Mouse (Mus musculus) erythroblast, adult 5-6 weeks (primary cell): Measurements from ENCODE around the gene Cd2bp2. TPM values are rescaled to one million over a fixed set of nuclear protein-coding genes. Genes with fewer than 3 reads are reported as not detected.

Experiments used
- ATAC-seq: replicated peaks from 2 replicates; pipeline ENCODE4 v1.8.0; 2016; ENCODE audit warnings: moderate number of reproducible peaks, mild to moderate bottlenecking, moderate TSS enrichment, inconsistent platforms; ENCODE audit not compliant: poor library complexity, low FRiP score, severe bottlenecking
- total RNA-seq, 2 experiments: library from RNA; stranded (forward) in 1 of 2; stranded (reverse) in 1 of 2; fragments of 150-400 nt in 1 of 2; fragments of 200-764, 138-1000 nt in 1 of 2; gene quantifications; 2 replicates each; pipeline versions ENCODE4 v1.2.3 to v1.2.4; 2015 to 2017; ENCODE audit warnings: low replicate concordance in 2 of 2

Cd2bp2 gene
- total RNA-seq, 2 experiments from 2014 or later: 17.9 to 36.9 TPM

GRCm38 (mm10) chr7:127147901-127148300 is 47.9 kb downstream of the Cd2bp2 start:
- ATAC-seq: no peak

DNA sequence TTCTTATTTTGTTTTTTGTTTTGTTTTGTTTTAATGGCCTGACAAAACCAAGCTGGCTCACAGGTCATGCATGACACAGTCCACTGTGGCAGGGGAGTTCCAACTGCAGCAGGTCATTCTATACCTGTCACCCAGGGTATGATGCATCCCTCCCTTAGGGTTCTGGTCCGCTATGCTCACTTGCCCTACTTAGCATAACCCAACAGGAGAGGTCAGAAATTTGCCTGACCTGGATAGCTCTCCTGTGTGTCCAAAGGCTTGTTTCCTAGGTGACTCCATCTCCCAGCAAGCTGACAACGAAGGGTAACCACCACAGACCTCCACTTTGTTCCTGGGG is 49.6 kb downstream of the Cd2bp2 start:
- no peak for ATAC-seq

DNA sequence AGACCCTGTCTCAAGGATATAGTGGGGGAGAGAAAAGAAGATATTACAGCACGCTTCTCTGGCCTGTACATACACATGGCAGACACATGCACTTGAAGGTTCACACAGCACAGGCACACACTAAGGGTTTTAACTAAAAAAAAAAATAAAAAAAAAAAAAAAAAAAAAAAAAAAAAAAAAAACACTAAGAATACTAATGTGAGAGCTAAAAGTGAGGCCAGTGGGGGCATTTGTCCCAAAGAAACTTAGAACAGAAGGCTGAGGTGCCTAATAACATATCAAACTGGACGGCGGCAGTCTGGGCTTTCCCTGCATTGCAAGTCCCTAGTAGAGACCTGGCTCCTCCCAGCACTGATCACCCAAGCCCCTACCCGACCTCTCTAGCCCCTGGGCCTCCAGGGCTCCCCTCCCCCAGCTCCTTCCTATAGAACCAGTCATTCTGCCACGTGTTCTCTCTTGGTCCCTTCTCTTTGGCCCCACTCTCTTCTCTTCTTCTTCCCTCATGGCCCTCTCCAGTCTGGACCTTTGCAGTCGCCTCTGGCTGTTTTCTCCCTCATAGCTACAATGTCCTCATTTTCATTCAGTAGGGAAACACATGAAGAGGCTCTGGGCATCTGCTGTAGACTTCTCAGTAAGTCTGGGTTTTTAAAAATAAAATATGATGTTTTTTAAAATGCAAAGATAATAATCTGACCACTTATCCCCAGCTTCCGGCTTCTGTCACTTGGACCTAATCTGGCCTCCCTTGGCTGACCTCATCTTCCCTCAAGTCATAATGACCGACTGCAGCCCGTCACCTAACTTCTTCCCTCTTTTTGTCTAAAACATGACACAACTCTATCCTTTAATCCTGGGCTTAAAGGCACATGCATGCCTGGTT is 50.2 kb downstream of the Cd2bp2 start:
- ATAC-seq: no peak

- ATAC-seq: no peak
These were observed 51.4 kb downstream of the Cd2bp2 start for GRCm38 (mm10) chr7:127144412-127144811.

DNA sequence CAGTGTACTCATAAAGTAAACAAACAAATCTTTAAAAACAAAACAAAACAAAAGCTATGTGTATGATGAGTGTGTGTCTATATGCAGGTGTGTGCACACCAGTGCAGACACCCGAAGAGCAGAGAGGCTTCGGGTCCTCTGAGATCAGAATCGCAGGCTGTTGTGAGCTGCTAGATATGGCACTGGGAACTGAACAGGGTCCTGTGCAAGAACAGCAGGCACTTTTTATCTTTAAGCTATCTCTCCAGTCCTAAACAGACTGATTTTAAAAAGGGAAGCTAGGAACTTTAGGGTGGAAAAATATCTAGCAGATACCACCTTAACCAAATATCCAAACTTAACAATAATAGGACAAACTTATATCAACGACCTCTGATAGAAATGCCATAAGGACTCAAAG is 53.2 kb downstream of the Cd2bp2 start:
- no peak for ATAC-seq

- ATAC-seq: no peak
These were observed 53.6 kb downstream of the Cd2bp2 start for GRCm38 (mm10) chr7:127142214-127142613.

Other genes starting within 250 kb of the Cd2bp2 start
- gene Asphd1, start 246.5 kb downstream of the Cd2bp2 start, total RNA-seq (2015; ENCODE audit: low replicate concordance): not detected in 2 replicates
- not detected in 2 replicates for gene Asphd1, start 246.5 kb downstream of the Cd2bp2 start, total RNA-seq (2017; ENCODE audit: low replicate concordance)
- not detected in 2 replicates for gene Sez6l2, start 245.5 kb downstream of the Cd2bp2 start, total RNA-seq (2015; ENCODE audit: low replicate concordance)
- gene Sez6l2, start 245.5 kb downstream of the Cd2bp2 start, total RNA-seq (2017; ENCODE audit: low replicate concordance): 0.84 TPM in 1 of 2 replicates, not detected in the other
- gene Cdipt, start 220.1 kb downstream of the Cd2bp2 start, total RNA-seq (2015; ENCODE audit: low replicate concordance): 14.8 and 23.1 TPM in 2 replicates
- 9.5 and 20.9 TPM in 2 replicates for gene Cdipt, start 220.1 kb downstream of the Cd2bp2 start, total RNA-seq (2017; ENCODE audit: low replicate concordance)
- gene Cdiptos, start 220.0 kb downstream of the Cd2bp2 start, total RNA-seq (2015; ENCODE audit: low replicate concordance): 5.0 TPM in 1 of 2 replicates, not detected in the other
- not detected in 2 replicates for gene Cdiptos, start 220.0 kb downstream of the Cd2bp2 start, total RNA-seq (2017; ENCODE audit: low replicate concordance)
- 1.5 and 1.9 TPM in 2 replicates for gene Mvp, start 181.4 kb downstream of the Cd2bp2 start, total RNA-seq (2015; ENCODE audit: low replicate concordance)
- 5.5 and 7.7 TPM in 2 replicates for gene Mvp, start 181.4 kb downstream of the Cd2bp2 start, total RNA-seq (2017; ENCODE audit: low replicate concordance)
- not detected in 2 replicates for gene Pagr1b, start 179.6 kb downstream of the Cd2bp2 start, total RNA-seq (2015; ENCODE audit: low replicate concordance)
- gene Pagr1b, start 179.6 kb downstream of the Cd2bp2 start, total RNA-seq (2017; ENCODE audit: low replicate concordance): not detected in 2 replicates
- gene Pagr1a, start 178.7 kb downstream of the Cd2bp2 start, total RNA-seq (2015; ENCODE audit: low replicate concordance): 13.4 and 18.8 TPM in 2 replicates
- gene Pagr1a, start 178.7 kb downstream of the Cd2bp2 start, total RNA-seq (2017; ENCODE audit: low replicate concordance): 7.0 and 7.1 TPM in 2 replicates
- 1.7 and 1.9 TPM in 2 replicates for gene Gm42742, start 175.0 kb downstream of the Cd2bp2 start, total RNA-seq (2015; ENCODE audit: low replicate concordance)
- gene Gm42742, start 175.0 kb downstream of the Cd2bp2 start, total RNA-seq (2017; ENCODE audit: low replicate concordance): 8.1 and 9.1 TPM in 2 replicates
- gene Prrt2, start 174.8 kb downstream of the Cd2bp2 start, total RNA-seq (2015; ENCODE audit: low replicate concordance): not detected in 2 replicates
- gene Prrt2, start 174.8 kb downstream of the Cd2bp2 start, total RNA-seq (2017; ENCODE audit: low replicate concordance): 1.5 TPM in 1 of 2 replicates, not detected in the other
- 44.9 and 51.3 TPM in 2 replicates for gene Maz, start 169.0 kb downstream of the Cd2bp2 start, total RNA-seq (2015; ENCODE audit: low replicate concordance)
- gene Maz, start 169.0 kb downstream of the Cd2bp2 start, total RNA-seq (2017; ENCODE audit: low replicate concordance): 25.0 and 49.5 TPM in 2 replicates
- gene Kif22, start 153.6 kb downstream of the Cd2bp2 start, total RNA-seq (2015; ENCODE audit: low replicate concordance): 50.5 and 71.7 TPM in 2 replicates
- 57.3 and 83.1 TPM in 2 replicates for gene Kif22, start 153.6 kb downstream of the Cd2bp2 start, total RNA-seq (2017; ENCODE audit: low replicate concordance)
- gene Zg16, start 108.7 kb downstream of the Cd2bp2 start, total RNA-seq (2015; ENCODE audit: low replicate concordance): not detected in 2 replicates
- 3.2 and 5.0 TPM in 2 replicates for gene Zg16, start 108.7 kb downstream of the Cd2bp2 start, total RNA-seq (2017; ENCODE audit: low replicate concordance)
- gene AI467606, start 104.7 kb downstream of the Cd2bp2 start, total RNA-seq (2015; ENCODE audit: low replicate concordance): 19.8 and 26.8 TPM in 2 replicates
- 17.1 and 19.9 TPM in 2 replicates for gene AI467606, start 104.7 kb downstream of the Cd2bp2 start, total RNA-seq (2017; ENCODE audit: low replicate concordance)
- gene Qprt, start 73.8 kb downstream of the Cd2bp2 start, total RNA-seq (2015; ENCODE audit: low replicate concordance): 1.7 TPM in 1 of 2 replicates, not detected in the other
- gene Qprt, start 73.8 kb downstream of the Cd2bp2 start, total RNA-seq (2017; ENCODE audit: low replicate concordance): 0.34 TPM in 1 of 2 replicates, not detected in the other
- 15.8 and 24.9 TPM in 2 replicates for gene Spn, start 58.2 kb downstream of the Cd2bp2 start, total RNA-seq (2015; ENCODE audit: low replicate concordance)
- gene Spn, start 58.2 kb downstream of the Cd2bp2 start, total RNA-seq (2017; ENCODE audit: low replicate concordance): 58.3 and 60.0 TPM in 2 replicates
- 8.1 and 23.0 TPM in 2 replicates for gene Tbc1d10b, start 12.4 kb upstream of the Cd2bp2 start, total RNA-seq (2015; ENCODE audit: low replicate concordance)
- gene Tbc1d10b, start 12.4 kb upstream of the Cd2bp2 start, total RNA-seq (2017; ENCODE audit: low replicate concordance): 77.5 and 122 TPM in 2 replicates
- gene Mylpf, start 12.8 kb upstream of the Cd2bp2 start, total RNA-seq (2015; ENCODE audit: low replicate concordance): 6.5 and 9.8 TPM in 2 replicates
- 16.2 and 61.5 TPM in 2 replicates for gene Mylpf, start 12.8 kb upstream of the Cd2bp2 start, total RNA-seq (2017; ENCODE audit: low replicate concordance)
- 1.5 and 5.2 TPM in 2 replicates for gene Zfp553, start 37.0 kb upstream of the Cd2bp2 start, total RNA-seq (2015; ENCODE audit: low replicate concordance)
- 2.0 and 3.2 TPM in 2 replicates for gene Zfp553, start 37.0 kb upstream of the Cd2bp2 start, total RNA-seq (2017; ENCODE audit: low replicate concordance)
- 189 and 204 TPM in 2 replicates for gene Sept1, start 37.1 kb upstream of the Cd2bp2 start, total RNA-seq (2015; ENCODE audit: low replicate concordance)
- gene Sept1, start 37.1 kb upstream of the Cd2bp2 start, total RNA-seq (2017; ENCODE audit: low replicate concordance): 179 and 191 TPM in 2 replicates
- 1.7 TPM in 1 of 2 replicates, not detected in the other for gene Zfp771, start 48.2 kb upstream of the Cd2bp2 start, total RNA-seq (2015; ENCODE audit: low replicate concordance)
- 0.70 TPM in 1 of 2 replicates, not detected in the other for gene Zfp771, start 48.2 kb upstream of the Cd2bp2 start, total RNA-seq (2017; ENCODE audit: low replicate concordance)
- gene Dctpp1, start 64.7 kb upstream of the Cd2bp2 start, total RNA-seq (2015; ENCODE audit: low replicate concordance): 14.0 and 24.8 TPM in 2 replicates
- gene Dctpp1, start 64.7 kb upstream of the Cd2bp2 start, total RNA-seq (2017; ENCODE audit: low replicate concordance): 2.0 and 8.6 TPM in 2 replicates
- 15.6 and 18.8 TPM in 2 replicates for gene Sephs2, start 78.0 kb upstream of the Cd2bp2 start, total RNA-seq (2015; ENCODE audit: low replicate concordance)
- gene Sephs2, start 78.0 kb upstream of the Cd2bp2 start, total RNA-seq (2017; ENCODE audit: low replicate concordance): 20.2 and 34.8 TPM in 2 replicates
- 29.0 and 34.4 TPM in 2 replicates for gene Itgal, start 100.2 kb upstream of the Cd2bp2 start, total RNA-seq (2015; ENCODE audit: low replicate concordance)
- gene Itgal, start 100.2 kb upstream of the Cd2bp2 start, total RNA-seq (2017; ENCODE audit: low replicate concordance): 4.0 and 10.4 TPM in 2 replicates
- gene Zfp768, start 149.5 kb upstream of the Cd2bp2 start, total RNA-seq (2015; ENCODE audit: low replicate concordance): 1.2 TPM in 1 of 2 replicates, not detected in the other
- gene Zfp768, start 149.5 kb upstream of the Cd2bp2 start, total RNA-seq (2017; ENCODE audit: low replicate concordance): 0.94 and 1.5 TPM in 2 replicates
- 0.42 and 1.2 TPM in 2 replicates for gene Zfp747, start 180.0 kb upstream of the Cd2bp2 start, total RNA-seq (2015; ENCODE audit: low replicate concordance)
- gene Zfp747, start 180.0 kb upstream of the Cd2bp2 start, total RNA-seq (2017; ENCODE audit: low replicate concordance): 1.0 and 1.3 TPM in 2 replicates
- 0.38 TPM in 1 of 2 replicates, not detected in the other for gene 9130019O22Rik, start 191.1 kb upstream of the Cd2bp2 start, total RNA-seq (2015; ENCODE audit: low replicate concordance)
- gene 9130019O22Rik, start 191.1 kb upstream of the Cd2bp2 start, total RNA-seq (2017; ENCODE audit: low replicate concordance): 1.4 and 1.8 TPM in 2 replicates
- not detected in 2 replicates for gene E430018J23Rik, start 197.6 kb upstream of the Cd2bp2 start, total RNA-seq (2015; ENCODE audit: low replicate concordance)
- 0.28 and 3.4 TPM in 2 replicates for gene E430018J23Rik, start 197.6 kb upstream of the Cd2bp2 start, total RNA-seq (2017; ENCODE audit: low replicate concordance)
- 0.19 and 3.6 TPM in 2 replicates for gene Zfp764, start 210.8 kb upstream of the Cd2bp2 start, total RNA-seq (2015; ENCODE audit: low replicate concordance)
- gene Zfp764, start 210.8 kb upstream of the Cd2bp2 start, total RNA-seq (2017; ENCODE audit: low replicate concordance): 2.5 TPM in 1 of 2 replicates, not detected in the other
- 8.4 and 26.9 TPM in 2 replicates for gene Zfp688, start 226.0 kb upstream of the Cd2bp2 start, total RNA-seq (2015; ENCODE audit: low replicate concordance)
- gene Zfp688, start 226.0 kb upstream of the Cd2bp2 start, total RNA-seq (2017; ENCODE audit: low replicate concordance): 1.0 and 3.5 TPM in 2 replicates